Mouse (Mus musculus): ENCODE data around the gene Spz1.
A peak's percentile ranks its signal among the peaks of the same experiment; 100 is the strongest.
"Not testable (repeated sequence)": the region's sequence is repeated elsewhere in the genome, so short reads cannot be mapped to it uniquely, and the experiment has no call there.

The Spz1 gene

GRCm38 (mm10) chr13:92576072-92576471 is at the start of gene Spz1:
Gene Spz1 (minus strand): TSS chr13:92576172.
- DNase-seq = no peak

- DNase-seq = no peak
These were observed 40.5 kb upstream of the Spz1 start for GRCm38 (mm10) chr13:92616459-92616858.

- no peak for DNase-seq
These were observed 39.2 kb upstream of the Spz1 start for GRCm38 (mm10) chr13:92615201-92615600.

- no peak for DNase-seq
These were observed 37.1 kb upstream of the Spz1 start for GRCm38 (mm10) chr13:92613094-92613493.

GRCm38 (mm10) chr13:92611917-92612316 is 35.9 kb upstream of the Spz1 start:
- no peak for DNase-seq

GRCm38 (mm10) chr13:92611254-92611784 is 35.3 kb upstream of the Spz1 start:
- DNase-seq = no peak

- DNase-seq = peak; percentile 97
These were observed 34.6 kb upstream of the Spz1 start, which contains the start of gene Serinc5 for GRCm38 (mm10) chr13:92610311-92611221. Gene Serinc5 (plus strand): TSS chr13:92611091.

GRCm38 (mm10) chr13:92609486-92610310 is 33.7 kb upstream of the Spz1 start:
- DNase-seq = peak; percentile 65

GRCm38 (mm10) chr13:92605306-92605705 is 29.3 kb upstream of the Spz1 start:
- not testable (repeated sequence) for DNase-seq

GRCm38 (mm10) chr13:92595424-92595823 is 19.5 kb upstream of the Spz1 start:
- DNase-seq = no peak

- DNase-seq = no peak
These were observed 18.9 kb upstream of the Spz1 start for GRCm38 (mm10) chr13:92594907-92595306.

GRCm38 (mm10) chr13:92594481-92594880 is 18.5 kb upstream of the Spz1 start:
- DNase-seq = no peak

GRCm38 (mm10) chr13:92593731-92594396 is 17.9 kb upstream of the Spz1 start:
- no peak for DNase-seq

GRCm38 (mm10) chr13:92592786-92593635 is 17.0 kb upstream of the Spz1 start:
- no peak for DNase-seq

- DNase-seq = no peak
These were observed 16.4 kb upstream of the Spz1 start for GRCm38 (mm10) chr13:92592268-92592785.

- no peak for DNase-seq
These were observed 15.3 kb upstream of the Spz1 start for GRCm38 (mm10) chr13:92591225-92591624.

- no peak for DNase-seq
These were observed 13.3 kb upstream of the Spz1 start for GRCm38 (mm10) chr13:92589255-92589654.

- no peak for DNase-seq
These were observed 12.7 kb upstream of the Spz1 start for GRCm38 (mm10) chr13:92588704-92589103.

GRCm38 (mm10) chr13:92584094-92584717 is 8.2 kb upstream of the Spz1 start:
- DNase-seq = no peak

- DNase-seq = peak; percentile 76
These were observed 4.5 kb upstream of the Spz1 start for GRCm38 (mm10) chr13:92580220-92581043.

All from kidney, adult 9 months (tissue).